Mouse (Mus musculus): Measurements from ENCODE around the gene Tram2. TPM values are rescaled to one million over a fixed set of nuclear protein-coding genes. Genes with fewer than 3 reads are reported as not detected.

The Tram2 gene
- total and polyA plus RNA-seq, 3 experiments, result 0.51 to 3.2 (median 0.76) TPM

- TF ChIP-seq GATA1 (IDR thresholded peaks at IDR 0.05; ENCODE audit: borderline replicate concordance, low read length) (no peak), CTCF (IDR thresholded peaks at IDR 0.05; ENCODE audit: low read depth, low read length) (no peak), TAL1 (conservative IDR thresholded peaks at IDR 0.05; ENCODE audit: low read depth, low read length) (no peak), POLR2AphosphoS5 (IDR thresholded peaks at IDR 0.05; ENCODE audit: insufficient replicate concordance, low read depth, low read length) (no peak), GATA2 (IDR thresholded peaks at IDR 0.05; ENCODE audit: borderline replicate concordance, low read depth, low read length) (no peak)
- ATAC-seq (ENCODE audit: extremely low read depth, insufficient number of reproducible peaks, low FRiP score, poor library complexity, severe bottlenecking) (peak; percentile 78), DNase-seq (ENCODE audit: low spot score) (no peak)
- Histone ChIP-seq H3K36me3 (replicated peaks) (peaks cover 6% of the 10 kb centered on the region), H3K9me3 (replicated peaks) (no peaks in the 10 kb centered on the region), H3K4me1 (ENCODE audit: insufficient read depth, low read depth, low read length) (no peaks in the 10 kb centered on the region), H3K27me3 (ENCODE audit: insufficient read depth, low read length) (no peaks in the 10 kb centered on the region; the same call in 1 of the 2 replicates), H3K4me3 (ENCODE audit: low read depth, low read length) (no peak overlapping the region)
These were observed 64.6 kb downstream of the Tram2 start for GRCm38 (mm10) chr1:21014463-21014862.

GRCm38 (mm10) chr1:21010282-21010800 lies 68.7 kb downstream of the Tram2 start:
- TF ChIP-seq TAL1 (conservative IDR thresholded peaks at IDR 0.05; ENCODE audit: low read depth, low read length), result no peak
- no peak for TF ChIP-seq GATA1 (IDR thresholded peaks at IDR 0.05; ENCODE audit: borderline replicate concordance, low read length)
- TF ChIP-seq CTCF (IDR thresholded peaks at IDR 0.05; ENCODE audit: low read depth, low read length), result no peak
- TF ChIP-seq GATA2 (IDR thresholded peaks at IDR 0.05; ENCODE audit: borderline replicate concordance, low read depth, low read length), result no peak
- TF ChIP-seq POLR2AphosphoS5 (IDR thresholded peaks at IDR 0.05; ENCODE audit: insufficient replicate concordance, low read depth, low read length), result no peak
- no peak for DNase-seq (ENCODE audit: low spot score)
- no peak overlapping the region for H3K4me3 ChIP-seq (ENCODE audit: low read depth, low read length)
- no peaks in the 10 kb centered on the region for H3K4me1 ChIP-seq (ENCODE audit: insufficient read depth, low read depth, low read length)
- peaks cover 6% of the 10 kb centered on the region for H3K36me3 ChIP-seq (replicated peaks)
- no peak for ATAC-seq (ENCODE audit: extremely low read depth, insufficient number of reproducible peaks, low FRiP score, poor library complexity, severe bottlenecking)
- no peaks in the 10 kb centered on the region for H3K9me3 ChIP-seq (replicated peaks)
- H3K27me3 ChIP-seq (ENCODE audit: insufficient read depth, low read length), result peaks cover 4% of the 10 kb centered on the region; the same call in 1 of the 2 replicates

GRCm38 (mm10) chr1:21008891-21009290 lies 70.1 kb downstream of the Tram2 start:
- Histone ChIP-seq H3K9me3 (replicated peaks) (no peaks in the 10 kb centered on the region), H3K4me1 (ENCODE audit: insufficient read depth, low read depth, low read length) (no peaks in the 10 kb centered on the region), H3K27me3 (ENCODE audit: insufficient read depth, low read length) (peaks cover 4% of the 10 kb centered on the region; the same call in 1 of the 2 replicates), H3K36me3 (replicated peaks) (peaks cover 6% of the 10 kb centered on the region), H3K4me3 (ENCODE audit: low read depth, low read length) (no peak overlapping the region)
- TF ChIP-seq POLR2AphosphoS5 (IDR thresholded peaks at IDR 0.05; ENCODE audit: insufficient replicate concordance, low read depth, low read length), result no peak
- TF ChIP-seq GATA2 (IDR thresholded peaks at IDR 0.05; ENCODE audit: borderline replicate concordance, low read depth, low read length), result no peak
- no peak for TF ChIP-seq CTCF (IDR thresholded peaks at IDR 0.05; ENCODE audit: low read depth, low read length)
- TF ChIP-seq GATA1 (IDR thresholded peaks at IDR 0.05; ENCODE audit: borderline replicate concordance, low read length), result no peak
- no peak for TF ChIP-seq TAL1 (conservative IDR thresholded peaks at IDR 0.05; ENCODE audit: low read depth, low read length)
- ATAC-seq (ENCODE audit: extremely low read depth, insufficient number of reproducible peaks, low FRiP score, poor library complexity, severe bottlenecking), result no peak
- no peak for DNase-seq (ENCODE audit: low spot score)

GRCm38 (mm10) chr1:21007941-21008701 lies 70.9 kb downstream of the Tram2 start:
- no peak for TF ChIP-seq GATA1 (IDR thresholded peaks at IDR 0.05; ENCODE audit: borderline replicate concordance, low read length)
- no peak for TF ChIP-seq TAL1 (conservative IDR thresholded peaks at IDR 0.05; ENCODE audit: low read depth, low read length)
- TF ChIP-seq POLR2AphosphoS5 (IDR thresholded peaks at IDR 0.05; ENCODE audit: insufficient replicate concordance, low read depth, low read length), result no peak
- TF ChIP-seq CTCF (IDR thresholded peaks at IDR 0.05; ENCODE audit: low read depth, low read length), result no peak
- TF ChIP-seq GATA2 (IDR thresholded peaks at IDR 0.05; ENCODE audit: borderline replicate concordance, low read depth, low read length), result no peak
- Histone ChIP-seq H3K4me3 (ENCODE audit: low read depth, low read length) (no peak overlapping the region), H3K36me3 (replicated peaks) (peaks cover 6% of the 10 kb centered on the region), H3K27me3 (ENCODE audit: insufficient read depth, low read length) (peaks cover 4% of the 10 kb centered on the region; the same call in 1 of the 2 replicates), H3K9me3 (replicated peaks) (no peaks in the 10 kb centered on the region), H3K4me1 (ENCODE audit: insufficient read depth, low read depth, low read length) (no peaks in the 10 kb centered on the region)
- DNase-seq (ENCODE audit: low spot score), result no peak
- ATAC-seq (ENCODE audit: extremely low read depth, insufficient number of reproducible peaks, low FRiP score, poor library complexity, severe bottlenecking), result 0 out of 2 replicates have a peak, but pooled peaks have one; percentile 3

GRCm38 (mm10) chr1:21006775-21007174 lies 72.3 kb downstream of the Tram2 start:
- TF ChIP-seq TAL1 (conservative IDR thresholded peaks at IDR 0.05; ENCODE audit: low read depth, low read length), result no peak
- TF ChIP-seq GATA2 (IDR thresholded peaks at IDR 0.05; ENCODE audit: borderline replicate concordance, low read depth, low read length), result no peak
- no peak for TF ChIP-seq POLR2AphosphoS5 (IDR thresholded peaks at IDR 0.05; ENCODE audit: insufficient replicate concordance, low read depth, low read length)
- TF ChIP-seq GATA1 (IDR thresholded peaks at IDR 0.05; ENCODE audit: borderline replicate concordance, low read length), result no peak
- no peak for TF ChIP-seq CTCF (IDR thresholded peaks at IDR 0.05; ENCODE audit: low read depth, low read length)
- no peak for DNase-seq (ENCODE audit: low spot score)
- H3K36me3 ChIP-seq (replicated peaks), result peaks cover 10% of the 10 kb centered on the region

GRCm38 (mm10) chr1:21004596-21004995 lies 74.4 kb downstream of the Tram2 start:
- H3K4me3 ChIP-seq (ENCODE audit: low read depth, low read length), result no peak overlapping the region
- peaks cover 13% of the 10 kb centered on the region; the same call in 1 of the 2 replicates for H3K27me3 ChIP-seq (ENCODE audit: insufficient read depth, low read length)
- ATAC-seq (ENCODE audit: extremely low read depth, insufficient number of reproducible peaks, low FRiP score, poor library complexity, severe bottlenecking), result no peak
- no peaks in the 10 kb centered on the region for H3K4me1 ChIP-seq (ENCODE audit: insufficient read depth, low read depth, low read length)
- TF ChIP-seq POLR2AphosphoS5 (IDR thresholded peaks at IDR 0.05; ENCODE audit: insufficient replicate concordance, low read depth, low read length) (no peak), TAL1 (conservative IDR thresholded peaks at IDR 0.05; ENCODE audit: low read depth, low read length) (no peak), GATA1 (IDR thresholded peaks at IDR 0.05; ENCODE audit: borderline replicate concordance, low read length) (no peak), CTCF (IDR thresholded peaks at IDR 0.05; ENCODE audit: low read depth, low read length) (no peak), GATA2 (IDR thresholded peaks at IDR 0.05; ENCODE audit: borderline replicate concordance, low read depth, low read length) (no peak)
- H3K36me3 ChIP-seq (replicated peaks), result peaks cover 4% of the 10 kb centered on the region
- DNase-seq (ENCODE audit: low spot score), result no peak
- no peaks in the 10 kb centered on the region for H3K9me3 ChIP-seq (replicated peaks)

More at GRCm38 (mm10) chr1:21006775-21007174, 72.3 kb downstream of the Tram2 start:
- Histone ChIP-seq H3K9me3 (replicated peaks) (no peaks in the 10 kb centered on the region), H3K4me1 (ENCODE audit: insufficient read depth, low read depth, low read length) (no peaks in the 10 kb centered on the region), H3K4me3 (ENCODE audit: low read depth, low read length) (no peak overlapping the region), H3K27me3 (ENCODE audit: insufficient read depth, low read length) (peaks cover 13% of the 10 kb centered on the region; the same call in 1 of the 2 replicates)
- ATAC-seq (ENCODE audit: extremely low read depth, insufficient number of reproducible peaks, low FRiP score, poor library complexity, severe bottlenecking), result no peak

Measured in G1E (cell line).